Mouse (Mus musculus) CH12.LX (cell line): ENCODE data around the gene Slc13a1. TPM values are rescaled to one million over a fixed set of nuclear protein-coding genes. Genes with fewer than 3 reads are reported as not detected.

Source experiments
- DNase-seq: peaks from one replicate; pipeline ENCODE4 v3.0.0-alpha.2; 2013; ENCODE audit errors: extremely low read depth
- H3K27ac ChIP-seq: 2 replicates; pipeline ENCODE4 v1.5.1; 2012; ENCODE audit warnings: low read depth, mild to moderate bottlenecking, control low read depth, moderate library complexity; ENCODE audit not compliant: insufficient read depth
- H3K27me3 ChIP-seq: replicated peaks from 2 replicates; pipeline ENCODE3; 2012; ENCODE audit warnings: inconsistent platforms
- H3K36me3 ChIP-seq, 2 experiments: replicated peaks in 1 of 2; 2 replicates each; pipeline versions ENCODE3 to v1.6.1; 2012; ENCODE audit warnings: inconsistent platforms in 1 of 2, low read length in 1 of 2, mild to moderate bottlenecking in 1 of 2, mixed read lengths in 1 of 2, moderate library complexity in 1 of 2; ENCODE audit not compliant: control insufficient read depth in 1 of 2, insufficient read depth in 1 of 2
- H3K4me1 ChIP-seq, 2 experiments: 2 replicates each; pipeline ENCODE4 v1.6.1; 2012; ENCODE audit warnings: inconsistent platforms in 1 of 2, moderate library complexity in 1 of 2; ENCODE audit not compliant: insufficient read depth in 2 of 2, control insufficient read depth in 1 of 2
- H3K4me2 ChIP-seq: 2 replicates; pipeline ENCODE4 v1.6.1; 2012; ENCODE audit warnings: low read depth, mild to moderate bottlenecking, control low read depth; ENCODE audit not compliant: poor library complexity, insufficient read depth, severe bottlenecking
- H3K4me3 ChIP-seq, 3 experiments: fragments of 150-350 bp in 1 of 3; sonication (generic) in 1 of 3; replicated peaks in 1 of 3; 2 replicates each; pipeline versions ENCODE3 to v1.5.1; 2011 to 2012; ENCODE audit warnings: low read depth in 2 of 3, low read length in 2 of 3, mild to moderate bottlenecking in 2 of 3, moderate library complexity in 2 of 3, control low read depth in 1 of 3, improper control_type of control experiment in 1 of 3, inconsistent platforms in 1 of 3, mixed read lengths in 1 of 3; ENCODE audit not compliant: poor library complexity in 1 of 3
- H3K79me2 ChIP-seq: replicated peaks from 2 replicates; pipeline ENCODE4 v1.6.1; 2012; ENCODE audit warnings: mild to moderate bottlenecking, moderate library complexity; ENCODE audit not compliant: control insufficient read depth, poor library complexity, insufficient read depth, severe bottlenecking; ENCODE audit errors: extremely low read depth
- H3K9ac ChIP-seq: 2 replicates; pipeline ENCODE4 v1.6.1; 2012; ENCODE audit warnings: low read depth, mild to moderate bottlenecking, control low read depth, moderate library complexity; ENCODE audit not compliant: insufficient read depth
- H3K9me3 ChIP-seq: replicated peaks from 2 replicates; pipeline ENCODE3; 2012; ENCODE audit warnings: low read length, inconsistent platforms, mixed read lengths
- CTCF ChIP-seq, 2 experiments: IDR thresholded peaks in 1 of 2; conservative IDR thresholded peaks in 1 of 2; 2 replicates each; pipeline ENCODE4 v1.5.1; 2011 to 2012; ENCODE audit warnings: low read depth in 2 of 2, low read length in 2 of 2, improper control_type of control experiment in 1 of 2, inconsistent platforms in 1 of 2, mild to moderate bottlenecking in 1 of 2, moderate library complexity in 1 of 2
- E2F4 ChIP-seq: IDR thresholded peaks from 2 replicates; pipeline ENCODE4 v1.6.1; 2011; ENCODE audit warnings: low read depth, low read length, improper control_type of control experiment; ENCODE audit not compliant: insufficient replicate concordance
- EP300 ChIP-seq: IDR thresholded peaks from 2 replicates; pipeline ENCODE4 v1.6.1; 2011; ENCODE audit warnings: low read length, improper control_type of control experiment
- ETS1 ChIP-seq: conservative IDR thresholded peaks from 2 replicates; pipeline ENCODE4 v1.6.1; 2012; ENCODE audit warnings: low read depth, mild to moderate bottlenecking, inconsistent platforms, low read length, improper control_type of control experiment, moderate library complexity
- GABPA ChIP-seq: IDR thresholded peaks from 2 replicates; pipeline ENCODE4 v1.6.1; 2012; ENCODE audit warnings: low read depth, low read length, improper control_type of control experiment, inconsistent platforms; ENCODE audit not compliant: insufficient replicate concordance
- IRF4 ChIP-seq: IDR thresholded peaks from 2 replicates; pipeline ENCODE4 v1.6.1; 2014; ENCODE audit warnings: low read depth, mild to moderate bottlenecking, inconsistent platforms, low read length, improper control_type of control experiment
- JUN ChIP-seq: IDR thresholded peaks from 2 replicates; pipeline ENCODE4 v1.6.1; 2011; ENCODE audit warnings: low read depth, mild to moderate bottlenecking, low read length, improper control_type of control experiment, moderate library complexity; ENCODE audit not compliant: insufficient read depth
- JUND ChIP-seq: conservative IDR thresholded peaks from 2 replicates; pipeline ENCODE4 v1.6.1; 2011; ENCODE audit warnings: low read depth, low read length, improper control_type of control experiment
- MAFK ChIP-seq: IDR thresholded peaks from 2 replicates; pipeline ENCODE4 v1.6.1; 2011; ENCODE audit warnings: low read length, improper control_type of control experiment; ENCODE audit not compliant: insufficient replicate concordance
- MXI1 ChIP-seq: IDR thresholded peaks from 2 replicates; pipeline ENCODE4 v1.6.1; 2011; ENCODE audit warnings: mild to moderate bottlenecking, low read depth, low read length, improper control_type of control experiment
- NELFE ChIP-seq: IDR thresholded peaks from 2 replicates; pipeline ENCODE4 v1.6.1; 2011; ENCODE audit warnings: low read depth, low read length, improper control_type of control experiment
- PAX5 ChIP-seq: IDR thresholded peaks from 2 replicates; pipeline ENCODE4 v1.6.1; 2012; ENCODE audit warnings: low read length, inconsistent platforms, mixed read lengths
- POLR2A ChIP-seq: IDR thresholded peaks from 2 replicates; pipeline ENCODE4 v1.6.1; 2011; ENCODE audit warnings: low read depth, mild to moderate bottlenecking, improper control_type of control experiment, low read length
- POLR2AphosphoS2 ChIP-seq: IDR thresholded peaks from 2 replicates; pipeline ENCODE4 v1.6.1; 2011; ENCODE audit warnings: low read depth, low read length, improper control_type of control experiment
- SMC3 ChIP-seq: IDR thresholded peaks from 2 replicates; pipeline ENCODE4 v1.6.1; 2011; ENCODE audit warnings: low read depth, low read length, improper control_type of control experiment
- UBTF ChIP-seq: IDR thresholded peaks from 2 replicates; pipeline ENCODE4 v1.6.1; 2012; ENCODE audit warnings: low read depth, mild to moderate bottlenecking, inconsistent platforms, low read length, improper control_type of control experiment, moderate library complexity
- USF1 ChIP-seq: IDR thresholded peaks from 2 replicates; pipeline ENCODE4 v1.6.1; 2014; ENCODE audit warnings: low read depth, mild to moderate bottlenecking, inconsistent platforms, low read length, improper control_type of control experiment
- USF2 ChIP-seq: conservative IDR thresholded peaks from 2 replicates; pipeline ENCODE4 v1.6.1; 2011; ENCODE audit warnings: low read depth, low read length, improper control_type of control experiment
- ZC3H11A ChIP-seq: IDR thresholded peaks from 2 replicates; pipeline ENCODE4 v1.6.1; 2012; ENCODE audit warnings: low read depth, mild to moderate bottlenecking, inconsistent platforms, low read length, improper control_type of control experiment
- ZKSCAN1 ChIP-seq: IDR thresholded peaks from 2 replicates; pipeline ENCODE4 v1.6.1; 2012; ENCODE audit warnings: low read depth, inconsistent platforms, low read length, improper control_type of control experiment, borderline replicate concordance
- ZMIZ1 ChIP-seq: IDR thresholded peaks from 2 replicates; pipeline ENCODE4 v1.6.1; 2012; ENCODE audit warnings: low read depth, mild to moderate bottlenecking, inconsistent platforms, low read length, improper control_type of control experiment
- dilution Hi-C: fragments of 300-500 bp; cut with MboI; formaldehyde crosslinking; loops from 2 replicates; pipeline ENCODE4 v1.14.3; 2020; ENCODE audit warnings: low sequenced_read_pairs; ENCODE audit not compliant: extremely low pct_unique_long_range_greater_than_20kb, extremely low pct_ligation_motif_present
- in situ Hi-C: fragments of 300-500 bp; cut with MboI; formaldehyde crosslinking; loops from 3 replicates; pipeline ENCODE4 v1.14.3; 2019; ENCODE audit warnings: low sequenced_read_pairs, low pct_ligation_motif_present, low pct_unique_long_range_greater_than_20kb, mixed read lengths
- polyA plus RNA-seq: library from polyadenylated mRNA; unstranded; fragments of >175 nt; gene quantifications from 2 replicates; pipeline ENCODE4 v1.2.1, GENCODE M21; 2012; ENCODE audit warnings: low read depth; ENCODE audit not compliant: insufficient read length
- total RNA-seq, 2 experiments: library from RNA; depleted of rRNA; stranded (reverse); fragments of 300-350 nt in 1 of 2; fragments of >200 nt in 1 of 2; gene quantifications; 2 replicates each; pipeline ENCODE4 v1.2.3; 2012 to 2014

Gene Slc13a1
- total and polyA plus RNA-seq, 3 experiments = not detected

- in situ Hi-C loops = no loop called here
Measured at GRCm38 (mm10) chr6:24106157-24106556, 61.7 kb downstream of the Slc13a1 start.

GRCm38 (mm10) chr6:24105681-24106080, 62.2 kb downstream of the Slc13a1 start:
- dilution Hi-C loops = no loop called here
- Histone ChIP-seq H3K79me2 (no peaks in the 10 kb centered on the region), H3K9me3 (no peaks in the 10 kb centered on the region), H3K4me3 (no peak overlapping the region), H3K4me2 (no peak overlapping the region), H3K27ac (no peak overlapping the region)
- TF ChIP-seq IRF4 (no peak), USF1 (no peak), SMC3 (no peak), EP300 (no peak), UBTF (no peak)
- TF ChIP-seq, all 38 proteins: peak for 0
- DNase-seq = no peak
- H3K27me3 ChIP-seq = no peaks in the 10 kb centered on the region
- no peaks in the 10 kb centered on the region for H3K36me3 ChIP-seq
- in situ Hi-C loops = no loop called here
- no peak overlapping the region for H3K9ac ChIP-seq
- H3K4me1 ChIP-seq = peaks cover 0 to 7% of the 10 kb centered on the region in 2 experiments; a peak in 2 of 4 replicates

More at GRCm38 (mm10) chr6:24106157-24106556, 61.7 kb downstream of the Slc13a1 start:
- Histone ChIP-seq H3K9me3 (no peaks in the 10 kb centered on the region), H3K4me2 (no peak overlapping the region), H3K4me1 (peaks cover 0 to 3% of the 10 kb centered on the region in 2 experiments; a peak in 1 of 4 replicates), H3K79me2 (no peaks in the 10 kb centered on the region), H3K4me3 (no peak overlapping the region), H3K9ac (no peak overlapping the region), H3K36me3 (no peaks in the 10 kb centered on the region), H3K27ac (no peak overlapping the region), H3K27me3 (no peaks in the 10 kb centered on the region)
- no peak for DNase-seq
- TF ChIP-seq GABPA = no peak
- TF ChIP-seq ZKSCAN1 = no peak
- no peak for TF ChIP-seq CTCF (conservative IDR thresholded peaks at IDR 0.05 in 1 of 2, IDR thresholded peaks at IDR 0.05 in 1 of 2; ENCODE audit: low read depth in 2 of 2, low read length in 2 of 2)
- no peak for TF ChIP-seq JUN
- TF ChIP-seq IRF4 = no peak
- TF ChIP-seq ZMIZ1 = no peak
- TF ChIP-seq POLR2A = no peak
- TF ChIP-seq NELFE = no peak
- TF ChIP-seq POLR2AphosphoS2 = no peak
- TF ChIP-seq PAX5 = no peak
- TF ChIP-seq ETS1 = no peak
- no peak for TF ChIP-seq MAFK
- TF ChIP-seq E2F4 = no peak
- TF ChIP-seq USF2 = no peak
- no peak for TF ChIP-seq JUND
- TF ChIP-seq ZC3H11A = no peak
- TF ChIP-seq UBTF = no peak
- TF ChIP-seq MXI1 = no peak
- TF ChIP-seq SMC3 = no peak
- dilution Hi-C loops = no loop called here
